Mouse (Mus musculus): ENCODE measurements around the gene Ftl1. TPM values are rescaled to one million over a fixed set of nuclear protein-coding genes. Genes with fewer than 3 reads are reported as not detected.
"Not testable (repeated sequence)": the region's sequence is repeated elsewhere in the genome, so short reads cannot be mapped to it uniquely, and the experiment has no call there.

Ftl1 gene
- 1,000 to 10,000 TPM; 1,338 to 1,480 TPM for total RNA-seq (2021)
- 7,024 and 7,397 TPM in 2 replicates for polyA plus RNA-seq (2012; rRNA removed)
- long read RNA-seq, transcript Ftl1-205 (3 exons, 825 nt), result minor isoform, 9 of 1,472 reads
- long read RNA-seq, transcript Ftl1-201 (4 exons, 968 nt), result major isoform, 1,450 of 1,472 reads
- long read RNA-seq, transcript Ftl1-206 (2 exons, 604 nt), result minor isoform, 6 of 1,472 reads
- long read RNA-seq, partial matches to known transcripts, result 2 of 1,472 reads
- long read RNA-seq, other reads (novel, unspliced or antisense), result 3 of 1,472 reads

DNA sequence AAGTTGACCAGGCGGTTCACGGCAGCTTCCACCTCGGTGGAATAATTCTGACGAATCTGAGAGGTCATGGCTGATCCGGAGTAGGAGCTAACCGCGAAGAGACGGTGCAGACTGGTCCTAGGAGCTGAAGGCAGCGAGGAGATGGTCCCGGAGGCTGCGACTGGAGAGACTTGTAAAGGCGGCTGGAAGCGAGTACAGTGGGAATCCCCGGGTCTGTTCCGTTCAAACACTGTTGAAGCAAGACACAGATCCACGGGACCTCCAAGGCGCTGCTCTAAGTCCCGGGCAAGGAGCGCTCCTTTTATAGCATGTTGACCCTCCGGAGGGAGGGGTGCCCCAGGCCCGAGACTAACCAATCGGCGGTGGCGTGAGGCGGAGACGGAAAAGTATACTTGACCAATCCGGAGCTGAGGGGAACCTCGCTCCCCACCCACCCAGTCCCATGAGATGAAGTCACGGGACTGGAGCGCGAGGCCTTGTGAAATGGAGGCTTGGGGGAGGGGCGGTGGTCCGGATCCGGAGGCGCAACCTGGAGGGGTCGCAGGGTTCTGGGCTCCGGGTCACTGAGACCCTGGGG lies at the start of gene Ftl1:
Gene Ftl1, minus strand, starts transcription at position 321 of the 577 bp plus-strand sequence.
- peak; percentile 99 for DNase-seq

DNA sequence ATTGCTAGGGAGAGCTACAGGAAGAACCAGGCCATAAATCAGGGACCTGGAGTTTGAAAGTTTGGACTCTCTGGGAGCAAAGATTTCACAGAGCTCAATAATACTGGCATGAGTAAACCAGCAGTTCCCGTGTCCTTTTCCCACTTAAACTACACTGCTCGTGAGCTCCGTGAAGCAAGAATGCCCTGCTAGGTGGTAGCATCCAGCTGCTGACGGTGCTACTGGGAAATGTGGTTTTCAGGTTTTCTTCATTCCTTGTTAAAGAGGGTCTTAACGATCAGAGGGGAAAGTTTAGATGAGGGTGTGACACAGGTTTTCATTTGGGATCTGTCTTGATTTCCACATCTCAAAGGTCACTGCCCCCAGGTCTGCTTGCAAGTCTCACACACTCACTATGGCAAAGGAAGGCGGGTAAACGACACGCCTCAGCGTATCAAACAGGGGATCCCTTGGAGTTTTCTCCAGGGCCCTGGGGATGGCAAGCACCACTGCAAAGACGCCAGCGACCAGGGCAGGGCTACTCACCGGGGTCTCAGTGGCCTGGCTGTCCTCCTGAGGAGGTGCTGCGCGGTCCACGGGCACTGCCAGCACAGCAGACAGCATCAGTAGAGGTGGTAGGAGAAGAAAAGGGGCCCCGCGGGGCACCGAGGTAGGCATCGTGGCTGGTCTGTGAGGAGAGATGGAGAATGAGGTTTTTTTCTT lies 49.6 kb upstream of the Ftl1 start:
- DNase-seq, result no peak

DNA sequence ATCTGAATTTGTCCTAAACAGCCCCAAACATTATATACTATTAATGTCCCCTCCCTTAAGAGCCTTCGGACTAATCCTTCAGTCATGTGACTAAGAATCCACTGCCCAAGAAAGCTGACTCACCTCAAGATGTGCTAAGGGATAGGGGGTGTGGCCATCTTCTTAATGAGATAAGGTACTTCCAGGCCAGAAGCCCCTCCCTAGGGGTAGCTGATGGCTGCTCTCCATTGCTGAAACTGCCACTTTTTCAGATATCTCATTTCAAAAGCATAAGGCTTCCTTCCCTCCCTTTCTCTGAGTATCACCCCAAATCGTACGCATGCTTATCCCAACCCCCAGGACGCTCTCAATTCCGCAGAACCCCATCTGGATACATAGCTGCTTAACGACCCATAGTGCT lies 48.9 kb upstream of the Ftl1 start:
- no peak for DNase-seq

DNA sequence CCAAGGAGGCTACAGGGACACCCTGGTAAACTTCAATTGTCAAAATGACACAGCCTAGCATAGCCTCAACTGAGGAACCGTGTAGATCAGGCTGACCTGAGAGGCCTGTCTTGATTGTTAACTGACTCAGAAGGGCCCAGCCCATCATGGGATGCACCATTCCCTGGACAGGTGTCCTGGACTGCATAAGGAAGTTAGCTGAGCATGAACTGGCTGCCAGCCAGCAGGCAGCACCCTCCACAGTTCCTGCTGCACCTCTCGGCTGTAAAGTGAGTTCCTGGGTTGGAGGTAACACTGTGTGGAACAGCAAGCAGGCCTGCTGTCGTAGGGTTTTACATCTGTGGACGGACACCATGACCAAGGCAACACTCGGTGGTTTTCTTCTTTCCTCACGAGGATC lies 47.9 kb upstream of the Ftl1 start:
- DNase-seq, result no peak

DNA sequence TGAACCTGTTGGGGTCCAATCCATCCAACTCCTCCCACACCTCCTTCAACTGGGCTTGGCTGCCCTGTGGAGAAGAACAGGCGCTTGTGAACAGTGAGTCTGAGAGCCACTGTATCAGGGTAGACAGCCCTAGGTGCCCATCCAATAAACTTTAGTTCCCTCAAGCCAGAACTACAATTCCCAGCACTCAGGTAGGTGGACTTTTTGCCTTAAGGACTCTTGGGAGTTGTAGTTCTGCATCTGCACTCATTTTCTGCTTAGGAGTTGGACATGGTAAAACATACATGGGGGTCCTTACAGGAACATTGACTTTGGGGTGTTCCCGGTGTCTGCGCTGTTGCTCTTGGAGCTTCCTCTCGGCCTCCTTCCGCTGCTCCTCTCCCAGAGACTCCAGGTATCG lies 38.7 kb upstream of the Ftl1 start:
- no peak for DNase-seq

DNA sequence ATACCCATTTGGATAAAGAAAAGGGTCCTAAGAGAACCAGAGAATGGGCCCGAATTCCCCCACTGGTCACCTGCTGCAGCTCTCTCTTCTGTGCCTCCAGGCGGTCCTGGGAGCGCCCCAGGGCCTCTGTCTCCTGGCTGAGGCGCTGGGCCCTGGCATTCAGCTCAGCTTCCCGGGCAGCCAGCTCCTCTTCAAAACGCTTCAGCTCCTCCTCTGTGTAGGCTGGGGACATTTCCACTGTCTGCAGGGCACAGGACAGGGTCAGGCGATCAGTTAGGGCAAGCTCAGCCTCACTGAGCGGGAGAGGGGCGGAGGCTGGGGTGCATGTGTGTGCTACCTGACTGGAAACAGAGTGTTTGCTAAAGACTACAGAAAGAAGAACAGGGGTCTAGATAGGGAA lies 34.9 kb upstream of the Ftl1 start:
- DNase-seq, result no peak

DNA sequence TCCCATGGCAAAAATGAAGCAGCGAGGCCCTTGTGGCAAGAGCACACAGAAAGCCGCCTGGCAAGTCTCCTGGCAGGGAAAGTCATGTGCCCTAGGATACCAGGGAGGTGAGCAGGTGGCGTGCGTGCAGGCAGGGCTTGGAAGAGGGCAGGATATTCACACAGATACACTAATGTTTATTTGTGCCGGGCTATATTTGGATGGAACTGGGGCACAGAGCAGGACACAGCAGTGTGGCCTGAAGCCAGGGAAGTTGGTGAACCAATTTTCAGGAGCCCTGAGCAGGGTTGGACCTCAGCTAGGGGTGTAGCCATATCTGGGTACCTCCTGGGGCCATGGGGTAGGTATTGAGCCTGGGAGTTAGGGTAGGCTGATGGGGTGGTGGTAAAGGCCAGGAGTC lies 33.3 kb upstream of the Ftl1 start:
- DNase-seq, result no peak

DNA sequence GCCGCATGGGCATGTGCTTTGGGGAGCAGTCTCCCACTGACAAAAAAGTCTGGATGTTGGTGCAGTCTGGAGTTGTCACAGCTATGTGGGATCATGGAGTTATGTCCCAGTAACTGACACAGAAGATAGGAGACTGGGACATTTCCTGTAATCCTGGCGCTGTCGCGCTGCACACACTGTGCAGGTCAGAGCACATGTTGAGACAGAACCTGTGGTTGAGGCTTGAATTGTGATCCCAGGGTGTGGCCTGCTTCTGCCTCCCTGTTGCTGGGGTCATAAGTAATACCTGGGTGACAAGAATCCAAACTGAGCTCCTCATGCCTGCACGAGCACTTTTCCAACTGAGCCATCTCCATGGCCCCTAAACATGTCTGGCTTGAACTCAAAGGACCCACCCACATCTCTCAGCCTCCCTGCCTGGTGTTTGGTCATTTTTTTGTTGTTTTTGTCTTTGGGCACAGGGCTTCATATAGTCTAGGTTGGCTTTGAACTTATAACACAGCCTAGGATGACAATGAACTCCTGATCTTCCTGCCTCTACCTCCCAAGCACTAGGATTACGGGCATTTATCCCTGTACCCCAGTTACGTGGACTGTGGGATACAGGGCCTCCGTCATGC lies 32.7 kb upstream of the Ftl1 start:
- DNase-seq, result no peak

DNA sequence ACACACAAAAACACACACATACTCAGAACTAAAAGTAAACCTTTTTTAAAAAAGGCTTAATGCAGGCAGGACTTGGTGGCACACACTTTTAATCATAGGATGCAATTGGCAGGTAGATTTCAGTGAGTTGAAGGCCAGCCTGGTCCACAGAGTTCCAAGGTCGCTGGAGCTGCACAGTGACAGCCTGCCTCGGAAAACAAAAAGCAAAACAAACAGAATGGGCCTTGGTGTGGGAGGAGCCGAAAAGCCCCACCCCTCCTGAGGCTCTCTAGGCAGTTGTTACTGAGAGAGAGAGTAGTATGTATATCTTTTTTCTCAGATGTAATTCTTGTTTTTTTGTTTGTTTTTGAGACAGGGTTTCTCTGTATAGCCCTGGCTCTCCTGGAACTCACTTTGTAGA lies 31.6 kb upstream of the Ftl1 start:
- DNase-seq, result peak; percentile 75

DNA sequence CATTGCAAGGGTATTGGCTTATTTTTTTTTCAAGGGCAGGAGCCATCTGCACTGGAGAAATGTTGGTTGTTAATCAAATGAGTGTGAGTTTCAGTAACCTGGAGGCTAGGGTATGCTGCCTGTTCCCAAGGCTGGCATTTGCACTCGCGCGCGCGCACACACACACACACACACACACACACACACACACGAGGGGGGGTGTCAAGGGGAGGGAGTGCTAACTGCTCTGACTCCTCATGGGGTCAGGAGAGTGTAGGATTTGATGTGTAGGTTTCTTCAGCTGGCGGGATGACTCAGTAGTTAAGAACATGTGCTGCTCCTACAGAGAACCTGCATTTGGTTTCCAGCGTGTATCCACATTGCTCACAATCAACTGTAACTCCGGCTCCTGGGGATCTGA lies 31.1 kb upstream of the Ftl1 start:
- DNase-seq, result peak; percentile 57

DNA sequence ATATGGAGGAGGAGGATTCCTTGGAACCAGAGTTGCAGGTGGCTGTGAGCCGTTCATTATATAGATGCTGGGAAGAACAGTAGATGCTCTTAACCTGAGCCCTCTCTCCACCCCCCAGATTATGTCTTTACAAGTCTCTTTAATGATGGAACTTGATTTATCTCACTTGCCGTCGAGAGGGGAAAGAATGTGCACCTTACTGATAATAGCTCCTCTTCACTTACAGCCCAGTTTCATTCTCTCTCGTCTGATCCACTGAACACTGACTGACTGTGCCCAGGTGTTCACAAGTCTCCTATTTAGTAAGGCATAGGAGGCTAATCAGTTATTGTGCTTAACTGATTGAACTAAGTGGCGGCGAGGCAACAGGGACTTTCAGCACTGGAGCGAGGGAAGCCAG lies 29.9 kb upstream of the Ftl1 start:
- DNase-seq, result no peak

DNA sequence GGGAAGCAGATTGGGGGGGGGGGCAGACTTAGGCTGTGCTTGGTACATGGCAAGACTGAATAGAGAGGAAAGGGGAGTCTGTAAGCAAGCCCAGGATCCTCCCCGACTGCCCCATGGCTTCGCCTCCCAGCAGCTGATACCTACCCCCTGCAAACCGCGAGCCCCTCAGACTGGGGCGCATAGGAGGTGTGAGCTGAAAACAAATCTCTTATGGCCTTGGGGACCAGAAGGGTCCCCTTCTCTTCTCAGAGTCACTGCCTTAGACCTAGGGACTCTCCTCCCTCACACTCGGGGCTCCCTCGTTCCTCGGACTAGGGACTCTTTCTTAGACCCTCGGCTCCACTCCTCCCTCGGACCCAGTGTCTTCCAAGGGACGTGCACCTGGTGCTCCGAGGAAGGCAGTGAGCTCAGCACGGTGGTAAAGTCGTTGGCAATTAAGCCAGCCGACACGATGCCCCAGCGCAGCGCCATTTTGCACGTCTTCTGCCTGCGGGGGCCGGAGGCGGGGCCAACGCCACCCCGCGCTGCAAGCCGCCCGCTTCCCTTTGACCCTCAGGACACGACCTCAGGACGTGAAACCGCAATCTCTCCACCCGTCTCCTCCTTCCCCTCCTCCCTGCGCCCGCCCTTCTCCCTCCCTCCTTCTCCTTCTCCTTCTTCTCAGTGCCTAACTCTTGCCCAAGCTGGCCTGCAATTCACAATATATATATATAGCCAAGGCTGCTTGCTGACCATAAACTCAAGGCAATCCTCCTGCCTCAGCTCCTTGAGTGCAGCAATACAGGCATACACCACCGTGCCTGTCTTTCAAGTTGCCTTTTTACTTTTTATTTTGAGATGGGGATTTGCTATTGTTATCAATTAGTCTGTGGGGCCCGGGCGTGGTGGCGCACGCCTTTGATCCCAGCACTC lies 28.9 kb upstream of the Ftl1 start, which contains the start of gene Dhdh:
Gene Dhdh, minus strand, starts transcription at position 513 of the 912 bp plus-strand sequence.
- peak; percentile 90 for DNase-seq

DNA sequence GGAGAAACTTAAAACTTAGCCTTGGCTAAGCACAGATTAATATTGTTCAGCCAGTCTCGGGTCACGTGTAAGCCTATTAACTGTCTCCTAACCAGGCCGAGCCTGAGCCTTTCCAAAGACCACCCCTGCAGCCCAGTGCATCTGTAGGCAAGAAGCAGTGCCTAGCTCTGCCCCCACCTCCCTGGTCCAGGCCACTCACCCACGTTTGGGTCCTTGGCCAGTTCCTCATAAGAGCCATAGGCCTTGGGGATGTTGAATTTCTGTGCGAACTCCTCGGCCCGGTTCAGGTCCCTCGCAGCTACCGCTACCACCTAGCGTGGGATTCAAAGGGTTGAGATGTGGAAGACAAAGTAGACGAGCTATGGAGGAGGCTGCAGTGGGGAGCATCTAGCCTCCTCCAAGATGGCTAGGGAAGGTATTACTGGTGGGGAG lies 28.2 kb upstream of the Ftl1 start:
- no peak for DNase-seq

DNA sequence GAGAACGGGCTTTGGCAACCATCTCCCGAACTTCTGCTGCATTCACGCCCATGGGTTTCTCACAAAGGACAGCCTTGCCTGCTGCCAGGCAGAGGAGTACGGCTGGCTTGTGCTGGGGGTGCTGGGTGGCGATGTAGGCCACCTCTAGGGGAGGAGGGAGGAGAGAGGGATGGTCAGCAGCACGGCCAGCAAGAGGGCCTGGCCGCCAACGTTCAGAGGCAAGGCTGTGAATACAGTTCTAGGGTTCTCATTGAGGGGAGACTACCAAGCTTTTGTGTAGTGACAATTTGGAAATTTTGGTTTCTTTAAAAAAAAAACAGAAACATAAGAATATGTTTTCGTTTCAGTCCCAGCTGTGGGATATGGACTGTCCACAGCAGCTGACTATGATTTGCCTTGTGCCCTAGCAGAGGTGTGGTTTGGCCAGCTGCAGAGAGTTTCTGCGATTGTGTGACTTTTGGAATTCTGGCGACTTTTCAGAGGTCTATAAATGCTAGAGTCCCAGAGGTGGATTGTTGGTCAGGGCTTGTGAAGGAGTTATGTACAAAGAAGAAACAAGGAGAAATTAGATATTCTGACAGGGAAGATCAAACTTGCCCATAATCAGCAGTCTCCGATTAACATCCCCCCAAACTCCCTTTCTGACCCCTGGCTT lies 27.2 kb upstream of the Ftl1 start, which contains the start of gene Gm45808:
Gene Gm45808, minus strand, starts transcription at position 51 of the 655 bp plus-strand sequence.
- DNase-seq, result no peak

DNA sequence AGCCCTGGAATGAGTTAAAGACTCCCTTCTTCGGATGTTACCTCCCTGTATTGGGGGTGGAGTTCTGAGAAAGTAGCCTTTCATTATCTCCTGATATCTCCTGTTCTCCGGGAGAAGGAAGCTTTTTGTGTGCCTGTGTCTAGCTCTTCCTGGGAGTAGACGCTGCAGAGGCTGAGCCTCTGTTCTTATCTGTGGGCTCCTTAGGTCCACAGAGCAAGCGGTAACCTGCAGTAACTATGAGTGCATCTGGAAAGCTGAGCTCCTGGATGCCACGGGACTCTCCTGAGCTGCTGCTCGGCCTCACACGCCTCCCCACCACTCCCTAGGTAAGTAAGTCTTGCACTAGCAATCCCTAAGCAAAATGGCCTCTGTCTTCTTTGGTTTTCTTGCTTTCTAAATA lies 26.5 kb upstream of the Ftl1 start:
- no peak for DNase-seq

DNA sequence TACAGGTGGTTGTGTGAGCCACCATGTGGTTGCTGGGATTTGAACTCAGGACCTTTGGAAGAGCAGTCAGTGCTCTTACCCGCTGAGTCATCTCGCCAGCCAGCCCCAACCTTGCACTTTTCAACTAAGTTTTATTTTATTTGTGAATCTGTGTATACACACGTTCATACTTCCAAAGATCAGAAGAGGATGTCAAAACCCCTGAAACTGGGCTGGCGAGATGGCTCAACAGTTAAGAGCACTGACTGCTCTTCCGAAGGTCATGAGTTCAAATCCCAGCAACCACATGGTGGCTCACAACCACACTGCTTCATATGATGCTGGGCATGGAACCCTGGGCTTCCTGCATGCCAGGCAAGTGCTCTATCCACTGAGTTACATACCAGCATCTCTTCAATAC lies 25.3 kb upstream of the Ftl1 start:
- peak; percentile 64 for DNase-seq

DNA sequence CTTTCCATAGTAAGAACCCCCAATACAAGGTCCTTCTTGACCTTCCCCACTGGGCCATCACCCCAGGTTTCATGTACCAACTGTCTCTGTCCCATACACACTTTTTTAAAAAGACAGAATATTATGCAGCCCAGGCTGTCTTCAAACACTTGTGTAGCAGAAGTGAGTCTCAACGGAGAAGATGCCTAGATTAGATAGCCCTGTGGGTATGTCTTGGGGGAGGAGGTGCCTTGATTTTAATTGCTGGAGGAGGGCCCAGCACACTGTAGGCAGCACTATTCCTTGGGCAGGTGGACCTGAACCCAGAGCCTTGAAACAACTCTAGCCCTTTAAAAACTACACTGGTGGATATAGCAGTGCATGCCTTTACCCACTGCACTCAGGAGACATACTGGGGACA lies 22.5 kb upstream of the Ftl1 start:
- no peak for DNase-seq

DNA sequence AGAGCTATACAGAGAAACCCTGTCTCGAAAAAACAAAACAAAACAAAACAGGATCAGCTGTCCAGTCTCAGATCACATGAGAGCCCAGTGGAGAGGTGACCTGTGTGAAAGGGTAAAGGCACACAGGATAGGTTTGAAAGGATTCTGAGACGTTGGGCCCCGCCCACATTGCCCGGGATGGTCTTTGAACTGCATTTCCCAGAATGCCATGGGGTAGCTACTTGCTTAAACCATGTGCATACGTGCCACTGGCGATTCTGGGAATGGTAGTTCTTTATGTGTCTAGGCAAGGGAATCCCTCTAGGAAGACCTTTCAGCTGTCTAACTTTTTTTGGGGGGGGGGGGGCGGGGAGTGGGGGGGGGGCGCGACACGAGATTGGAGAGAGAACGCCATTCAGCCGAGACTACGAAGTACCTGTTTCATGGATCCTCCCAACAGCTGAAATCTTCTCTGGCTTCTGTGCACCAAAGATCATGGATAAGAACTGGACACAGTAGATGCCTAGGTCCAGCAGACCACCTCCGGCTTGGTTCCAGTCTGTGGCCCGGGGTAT lies 21.8 kb upstream of the Ftl1 start, which contains the start of gene Tulp2:
Gene Tulp2, plus strand, starts transcription at position 504 of the 554 bp plus-strand sequence.
- peak; percentile 71 for DNase-seq

DNA sequence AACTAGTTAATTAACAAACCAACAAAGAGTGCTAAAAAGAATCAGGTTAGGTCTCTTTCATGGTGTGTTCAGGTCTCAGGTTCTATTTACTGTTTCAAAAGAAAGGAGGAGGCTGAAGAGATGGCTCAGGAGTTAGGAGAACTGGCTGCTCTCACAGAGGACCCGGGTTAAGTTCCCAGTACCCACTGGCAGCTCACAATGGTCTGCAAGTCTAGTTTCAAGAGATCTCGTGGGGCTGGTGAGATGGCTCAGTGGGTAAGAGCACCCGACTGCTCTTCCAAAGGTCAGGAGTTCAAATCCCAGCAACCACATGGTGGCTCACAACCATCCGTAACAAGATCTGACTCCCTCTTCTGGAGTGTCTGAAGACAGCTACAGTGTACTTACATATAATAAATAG lies 20.6 kb upstream of the Ftl1 start:
- not testable (repeated sequence) for DNase-seq

DNA sequence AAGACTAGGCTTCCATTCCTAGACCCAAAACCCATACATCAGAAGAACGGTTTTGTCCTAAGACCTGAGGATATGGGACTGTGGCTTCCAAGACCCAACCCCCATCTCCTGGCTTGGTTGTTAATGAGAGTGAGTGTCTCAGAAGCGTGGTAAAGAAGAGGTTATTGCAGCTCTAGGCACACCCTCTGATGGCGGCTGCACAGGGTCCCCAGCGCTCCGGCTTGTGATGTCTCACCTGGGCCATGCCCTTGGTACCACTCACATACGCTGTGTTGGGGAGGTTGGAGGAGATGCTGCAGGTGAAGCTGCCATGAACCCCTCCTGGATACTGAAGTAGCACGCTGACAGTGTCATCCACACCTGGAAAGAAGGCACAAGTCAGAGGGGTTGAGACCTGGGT lies 19.1 kb upstream of the Ftl1 start:
- no peak for DNase-seq

DNA sequence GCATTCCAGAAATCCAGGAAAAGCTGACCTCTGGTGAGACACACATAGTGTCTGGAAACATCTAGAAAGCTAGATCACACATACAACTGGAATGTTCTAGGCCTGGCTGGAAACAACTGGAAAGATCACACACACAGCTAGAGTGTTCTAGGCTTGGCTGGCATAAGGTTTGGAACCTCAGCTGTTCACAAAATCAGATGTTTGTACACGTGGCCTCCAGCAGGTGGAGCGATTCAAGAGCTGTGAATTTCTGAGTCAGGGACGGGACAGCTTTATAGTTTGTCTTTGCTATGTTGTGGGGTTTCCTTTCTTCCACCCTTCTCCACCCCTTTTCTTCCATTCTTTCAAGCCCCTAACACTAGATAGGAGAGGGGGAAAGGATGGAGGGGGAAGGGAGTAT lies 17.3 kb upstream of the Ftl1 start:
- DNase-seq, result peak; percentile 71
